Mouse (Mus musculus) adrenal gland, adult (tissue): ENCODE results near the gene Man2a1.

ENCODE experiments used
- DNase-seq, 2 experiments: peaks; one replicate each; pipeline ENCODE4 v3.0.0; 2022 to 2023; ENCODE audit warnings: low spot score in 1 of 2; ENCODE audit not compliant: inconsistent age in 2 of 2

Gene Man2a1

GRCm38 (mm10) chr17:64689614-64690013 lies 89.1 kb downstream of the Man2a1 start:
- no peak for DNase-seq

GRCm38 (mm10) chr17:64697277-64697831 lies 96.8 kb downstream of the Man2a1 start:
- DNase-seq = no peak

- DNase-seq = peak; percentile 46 to 78
Observed at GRCm38 (mm10) chr17:64698516-64698915, 98.0 kb downstream of the Man2a1 start.

DNA sequence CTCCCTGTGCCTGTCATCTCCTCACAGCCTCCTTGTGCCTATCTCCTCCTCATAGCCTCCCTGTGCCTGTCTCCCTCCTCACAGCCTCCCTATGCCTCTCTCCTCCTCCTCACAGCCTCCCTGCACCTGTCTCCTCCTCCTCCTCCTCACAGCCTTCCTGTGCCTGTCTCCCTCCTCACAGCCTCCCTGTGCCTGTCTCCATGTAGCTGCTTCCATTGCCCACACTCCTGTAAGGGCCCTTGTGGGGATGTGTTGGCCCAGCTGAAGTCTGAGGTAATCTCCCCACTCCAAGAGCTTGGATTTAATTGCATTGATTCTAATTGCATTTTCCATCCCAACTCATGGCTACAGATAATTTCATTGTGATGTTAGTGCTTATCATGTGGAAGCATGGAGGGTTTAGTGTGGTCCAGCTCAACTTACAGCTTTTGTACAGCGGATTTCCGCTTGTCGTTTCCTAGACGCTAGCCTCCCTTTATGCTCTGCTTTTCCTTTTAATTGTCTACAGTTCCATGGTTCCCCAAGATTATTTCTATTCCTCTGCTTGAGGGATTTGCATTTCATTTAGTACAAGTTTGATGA lies 103.2 kb downstream of the Man2a1 start:
- DNase-seq = no peak

- no peak for DNase-seq
Observed at GRCm38 (mm10) chr17:64707529-64707928, 107.0 kb downstream of the Man2a1 start.

GRCm38 (mm10) chr17:64716318-64716717 lies 115.8 kb downstream of the Man2a1 start:
- peak in 1 of 2 experiments; percentile 51 for DNase-seq

GRCm38 (mm10) chr17:64719760-64720159 lies 119.2 kb downstream of the Man2a1 start:
- no peak for DNase-seq

- no peak for DNase-seq
Observed at GRCm38 (mm10) chr17:64721112-64721511, 120.6 kb downstream of the Man2a1 start.

GRCm38 (mm10) chr17:64723162-64723561 lies 122.6 kb downstream of the Man2a1 start:
- no peak for DNase-seq

DNA sequence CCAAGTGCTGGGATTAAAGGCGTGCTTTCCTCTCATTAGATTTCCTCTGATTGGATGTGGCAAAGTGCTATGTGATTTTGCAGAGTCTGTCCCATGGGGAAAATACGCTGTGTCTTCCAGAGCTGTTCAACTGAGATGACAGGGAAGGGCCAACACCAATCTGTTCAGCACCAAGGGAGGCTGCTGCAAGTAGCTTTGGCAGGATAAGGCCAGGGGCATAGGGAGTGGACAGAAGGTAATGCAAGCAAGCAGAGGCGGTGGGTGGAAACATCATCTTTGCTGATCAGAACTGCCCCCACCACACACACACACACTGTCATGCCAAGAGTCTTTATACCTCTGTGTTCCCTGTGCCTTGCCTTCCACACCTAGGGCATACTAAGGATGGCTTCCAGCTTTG lies 124.7 kb downstream of the Man2a1 start:
- no peak for DNase-seq

GRCm38 (mm10) chr17:64726032-64726431 lies 125.5 kb downstream of the Man2a1 start:
- DNase-seq = no peak

DNA sequence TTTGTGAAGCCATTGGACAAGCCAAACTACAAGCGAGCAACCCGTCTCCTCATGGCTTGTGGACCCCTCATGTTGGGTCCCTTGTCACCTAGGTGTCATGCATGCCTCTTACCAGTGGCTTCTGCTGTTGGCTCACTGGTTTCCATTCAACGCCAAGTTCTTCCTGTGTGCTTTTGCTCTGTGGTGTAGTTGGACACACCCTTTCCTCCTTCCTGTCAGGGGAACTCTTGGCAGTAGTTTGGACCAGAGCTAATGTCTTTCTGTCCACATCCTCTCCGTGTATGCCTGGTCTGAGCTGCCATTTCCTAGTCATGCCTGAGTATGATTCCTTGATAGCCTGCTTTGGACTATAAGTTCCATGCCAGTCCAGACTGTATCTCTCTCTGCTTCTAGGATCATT lies 135.0 kb downstream of the Man2a1 start:
- DNase-seq = no peak

DNA sequence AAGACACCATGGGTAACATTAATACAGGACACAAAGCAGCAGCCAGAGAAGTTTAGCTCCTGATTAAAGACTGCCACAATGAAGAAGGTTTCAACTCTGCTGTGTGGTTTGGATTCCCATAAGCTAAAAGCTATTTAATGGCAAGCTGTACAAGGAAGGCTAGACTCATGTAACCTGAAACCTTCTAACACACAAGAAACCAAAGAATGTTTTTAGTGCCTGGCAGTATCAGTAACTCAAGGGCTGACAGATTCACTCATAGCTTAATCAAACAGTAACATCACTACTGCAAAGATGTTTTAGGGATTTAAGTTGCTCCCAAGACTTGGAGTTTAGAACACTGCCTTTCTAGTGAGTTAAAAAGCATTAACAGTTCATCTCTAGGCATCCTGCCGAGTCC lies 137.4 kb downstream of the Man2a1 start:
- DNase-seq = no peak

- no peak for DNase-seq
Observed at GRCm38 (mm10) chr17:64739129-64739528, 138.6 kb downstream of the Man2a1 start.

DNA sequence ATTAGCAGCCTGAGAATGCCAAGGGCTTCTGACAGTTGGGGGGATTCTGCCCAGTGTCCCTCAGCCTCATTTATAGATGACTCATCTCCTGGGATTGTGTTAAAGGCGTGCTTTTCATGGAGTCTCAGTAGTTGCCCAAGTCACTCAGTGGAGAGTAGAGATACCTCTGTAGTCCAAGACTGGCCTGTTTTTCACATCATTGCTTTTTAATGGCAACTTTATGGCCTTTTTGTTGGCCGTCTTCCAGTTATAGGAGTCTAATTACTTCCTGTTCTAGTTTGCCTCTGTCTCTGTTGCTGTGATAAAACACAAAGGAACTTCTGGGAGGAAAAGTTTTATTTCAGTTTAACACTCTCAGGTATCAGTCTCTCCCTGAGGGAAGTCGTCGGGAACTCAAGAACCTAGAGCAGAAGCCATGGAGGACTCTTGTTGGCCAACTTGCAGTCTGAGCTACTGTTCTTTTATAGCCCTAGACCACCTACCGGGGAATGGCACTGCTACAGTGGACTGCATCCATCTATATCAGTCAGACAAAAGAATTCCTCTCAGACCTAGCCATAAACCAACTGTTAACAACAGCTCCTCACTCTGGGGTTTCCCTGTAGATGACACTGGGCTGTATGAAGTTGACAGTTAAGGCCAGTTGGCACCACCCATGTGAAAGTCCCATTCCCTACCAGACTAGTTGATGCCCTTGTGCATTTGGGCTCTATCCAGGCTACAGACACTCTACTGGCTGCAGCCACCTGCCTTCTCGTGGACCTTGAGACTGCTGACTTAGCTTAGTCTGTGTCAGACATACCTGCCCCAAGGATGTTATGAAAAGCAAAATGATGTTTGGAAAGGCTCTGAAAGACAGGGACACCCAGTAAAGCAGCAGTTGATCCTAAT lies 142.4 kb downstream of the Man2a1 start:
- DNase-seq = no peak

DNA sequence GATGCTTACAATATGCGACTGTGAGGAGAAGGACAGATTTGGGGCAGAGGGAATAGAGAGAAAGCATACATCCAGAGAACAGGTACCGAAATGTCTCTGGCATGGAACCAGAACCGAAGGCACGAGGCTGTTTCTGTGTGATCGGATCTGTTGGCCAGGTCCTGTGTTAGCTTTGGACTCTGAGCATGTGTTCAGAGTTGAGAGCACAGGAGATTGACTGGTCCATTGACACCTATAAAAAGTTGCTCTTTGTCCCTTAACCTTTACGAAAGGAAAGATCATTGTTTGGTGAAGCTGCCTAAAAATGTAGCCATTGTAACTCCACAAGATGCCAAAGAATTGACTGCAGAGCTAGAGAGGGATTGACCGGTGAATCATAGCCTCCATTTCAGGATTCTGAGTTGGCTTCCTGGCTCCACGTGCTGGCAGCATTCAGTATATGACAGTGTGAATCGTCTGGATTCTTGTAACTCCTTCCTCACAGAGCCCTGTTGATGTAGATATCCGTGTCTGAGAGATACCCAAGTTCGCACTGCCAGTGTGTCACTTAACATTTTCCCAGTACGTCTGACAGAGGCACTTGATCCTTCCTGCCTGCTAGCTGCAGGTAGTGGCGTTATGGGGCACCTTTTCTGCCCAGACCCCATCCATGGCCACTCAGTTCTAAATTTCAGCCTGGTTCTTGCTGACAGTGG lies 143.2 kb downstream of the Man2a1 start:
- peak; percentile 59 to 68 for DNase-seq

DNA sequence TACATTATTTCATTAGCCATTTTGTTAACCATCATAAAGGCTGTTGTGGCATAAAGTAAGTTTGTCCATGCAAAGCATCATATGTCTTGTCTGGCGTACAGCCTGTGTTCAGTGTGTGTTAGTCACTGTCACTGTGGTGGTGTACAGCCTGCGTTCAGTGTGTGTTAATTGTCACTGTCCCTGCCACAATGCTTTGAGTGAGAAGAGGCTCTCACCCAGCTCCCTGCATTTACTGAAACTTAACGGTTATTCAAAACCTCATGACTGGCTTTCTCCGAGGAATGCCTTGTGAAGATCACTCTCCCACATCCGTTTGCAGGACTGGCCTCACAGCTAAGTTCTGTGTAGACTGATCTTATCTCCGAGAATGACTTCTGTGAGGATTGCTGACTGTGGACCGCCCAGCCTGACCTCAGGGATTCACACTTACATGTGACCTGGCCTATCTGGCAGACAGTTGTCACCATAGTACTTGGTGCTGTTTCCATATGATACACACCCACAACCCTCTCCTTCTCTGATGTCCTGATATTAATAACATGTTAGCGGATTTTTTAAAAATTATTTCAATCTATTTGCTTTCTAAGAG lies 146.2 kb downstream of the Man2a1 start:
- no peak for DNase-seq

- no peak for DNase-seq
Observed at GRCm38 (mm10) chr17:64747461-64747860, 146.9 kb downstream of the Man2a1 start.

- DNase-seq = no peak
Observed at GRCm38 (mm10) chr17:64748131-64748530, 147.6 kb downstream of the Man2a1 start.

DNA sequence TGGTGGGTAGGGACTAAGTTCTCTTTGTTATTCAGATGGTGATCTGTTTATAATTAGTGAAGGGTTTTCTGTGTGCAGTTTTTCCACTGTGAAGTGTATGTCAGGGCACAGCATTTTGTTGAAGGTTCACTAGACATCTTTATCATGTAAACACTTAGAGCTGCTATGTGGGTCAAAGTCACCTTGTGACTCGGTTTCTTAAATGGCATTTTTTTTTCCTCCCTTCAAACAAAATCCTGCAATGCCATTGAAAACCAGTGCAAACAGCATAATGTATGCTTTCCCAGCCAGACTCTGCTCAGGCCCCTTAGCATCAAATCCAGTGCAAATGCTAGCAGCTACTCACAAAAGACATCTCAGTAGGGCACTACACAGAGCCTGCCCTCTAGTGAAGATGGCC lies 148.6 kb downstream of the Man2a1 start:
- no peak for DNase-seq

DNA sequence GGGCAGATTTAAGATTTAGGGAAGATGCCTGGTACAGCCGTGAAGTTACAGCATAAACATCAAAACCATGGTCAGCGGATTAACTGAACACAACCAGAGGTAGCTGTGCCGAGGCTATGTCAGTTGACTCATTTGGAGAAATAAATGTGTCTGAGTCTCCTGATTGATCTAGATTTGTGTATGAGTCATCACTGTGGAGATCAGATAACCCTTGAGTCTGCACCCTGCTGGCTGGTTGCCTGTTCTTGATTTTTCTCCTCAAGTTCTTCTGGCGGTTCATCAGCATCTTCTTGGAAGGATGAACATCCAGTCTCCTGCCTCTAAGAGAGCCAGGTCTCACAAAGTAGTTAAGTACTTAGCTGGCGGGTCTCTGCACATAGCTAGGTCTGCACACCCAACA lies 150.7 kb downstream of the Man2a1 start:
- DNase-seq = peak; percentile 36 to 71
